Comparison of ENCODE assay signal across 9 mouse cellular contexts in genomic region chr12:52186963-52187590, GRCm38 (mm10).
DNase-seq lines count a peak whose midpoint lies in the region; ATAC-seq lines count a peak whose summit lies in the region.
"Had no signal": no experiment of that assay in that cellular context is flagged by ENCODE, and none has a peak within 500 bp of the region (broad histone marks: within the 10 kb centered on the region; RNA-seq: fewer than 3 reads in every experiment).

No protein-coding gene starts in this region.

- no peak overlapping the region for H3K27ac ChIP-seq in forebrain, embryonic 14.5 days (ENCODE audit: low read depth, low read length)
- no peak overlapping the region for H3K27ac ChIP-seq in midbrain, embryonic 12.5 days (replicated peaks)

- no peaks in the 10 kb centered on the region for H3K27me3 ChIP-seq in forebrain, embryonic 14.5 days (replicated peaks; ENCODE audit: control insufficient read depth, insufficient read depth, low read length)
- no peaks in the 10 kb centered on the region for H3K27me3 ChIP-seq in midbrain, embryonic 12.5 days

- 3% methylated on average over 5 of the region's 5 CpGs for WGBS in forebrain, embryonic 14.5 days
- WGBS in midbrain, embryonic 12.5 days, result 9% methylated on average over 5 of the region's 5 CpGs

- H3K9ac ChIP-seq in forebrain, embryonic 14.5 days (ENCODE audit: low read length), result no peak overlapping the region
- no peak overlapping the region for H3K9ac ChIP-seq in midbrain, embryonic 12.5 days (replicated peaks)

- H3K4me2 ChIP-seq in forebrain, embryonic 14.5 days (ENCODE audit: low read length), result no peak overlapping the region
- no peak overlapping the region for H3K4me2 ChIP-seq in midbrain, embryonic 12.5 days (replicated peaks)

- no peaks in the 10 kb centered on the region for H3K9me3 ChIP-seq in forebrain, embryonic 14.5 days (replicated peaks; ENCODE audit: control insufficient read depth, low read length)
- H3K9me3 ChIP-seq in midbrain, embryonic 12.5 days, result 0 out of 2 replicates have a peak, but pooled peaks cover 3% of the 10 kb centered on the region

- peak; percentile 90 for ATAC-seq in forebrain, embryonic 14.5 days
- peak; percentile 74 for ATAC-seq in midbrain, embryonic 12.5 days (ENCODE audit: low FRiP score, low read depth)

- peaks cover 6% of the 10 kb centered on the region; the same call in 1 of the 2 replicates for H3K4me1 ChIP-seq in forebrain, embryonic 14.5 days (ENCODE audit: control insufficient read depth, insufficient read depth, low read length)
- peaks cover 17% of the 10 kb centered on the region for H3K4me1 ChIP-seq in midbrain, embryonic 12.5 days

- DNase-seq in left cerebral cortex, adult 11 months (ENCODE audit: low spot score), result peak; percentile 19
- DNase-seq in left cerebral cortex, postnatal 4 days, result no peak
- DNase-seq in embryo, embryonic 10 days (ENCODE audit: low spot score), result peak; percentile 25
- DNase-seq in forebrain, embryonic 14.5 days (ENCODE audit: low spot score), result peak; percentile 96
- DNase-seq in ovary, postnatal 36 days (ENCODE audit: low spot score), result no peak
- DNase-seq in urinary bladder, postnatal 36 days (ENCODE audit: low spot score in 2 of 2), result no peak
- no peak for DNase-seq in spleen, postnatal 4 days (ENCODE audit: low spot score in 2 of 2)

- intact Hi-C loops in left cerebral cortex, postnatal 4 days (cut with DNase I), result no loop called here

- H3K4me3 ChIP-seq in forebrain, embryonic 14.5 days (ENCODE audit: low read depth, low read length), result no peak overlapping the region
- H3K4me3 ChIP-seq in midbrain, embryonic 12.5 days, result no peak overlapping the region
- H3K4me3 ChIP-seq: myocyte had no signal

- no peaks in the 10 kb centered on the region for H3K36me3 ChIP-seq in forebrain, embryonic 14.5 days (ENCODE audit: control insufficient read depth, insufficient read depth, low read length)
- no peaks in the 10 kb centered on the region for H3K36me3 ChIP-seq in midbrain, embryonic 12.5 days

Comparison
In these comparisons a context has a peak if more than half of its experiments do, and no peak if none do; other contexts are left out.
1. DNase-seq: peak in left cerebral cortex, adult 11 months (single experiment), embryo, embryonic 10 days (single experiment) and forebrain, embryonic 14.5 days (single experiment); none in left cerebral cortex, postnatal 4 days (single experiment), ovary, postnatal 36 days (single experiment), urinary bladder, postnatal 36 days (0 of 2) and spleen, postnatal 4 days (0 of 2).